Mouse (Mus musculus) liver, embryonic 11.5 days (tissue): Measurements from ENCODE around the gene Kcnma1. TPM values are rescaled to one million over a fixed set of nuclear protein-coding genes. Genes with fewer than 3 reads are reported as not detected.

ENCODE experiments used
- ATAC-seq: fragments of 200-750 bp; cut with Nextera tagmentation; replicated peaks from 2 replicates; pipeline ENCODE4 v1.8.0; 2017; ENCODE audit warnings: moderate number of reproducible peaks, mild to moderate bottlenecking, moderate TSS enrichment, moderate library complexity; ENCODE audit not compliant: low FRiP score
- DNase-seq: peaks from one replicate; pipeline ENCODE4 v3.0.0-alpha.2; 2017; ENCODE audit warnings: low spot score
- H3K27ac ChIP-seq: fragments of 300-500 bp; sonication (generic); 2 replicates; pipeline ENCODE4 v1.5.1; 2014; ENCODE audit warnings: mild to moderate bottlenecking, low read depth, low read length, control low read depth
- H3K27me3 ChIP-seq: fragments of 300-500 bp; sonication (generic); replicated peaks from 2 replicates; pipeline ENCODE4 v1.6.1; 2014; ENCODE audit warnings: low read length, mixed read lengths; ENCODE audit not compliant: control insufficient read depth, insufficient read depth
- H3K36me3 ChIP-seq: fragments of 300-500 bp; sonication (generic); 2 replicates; pipeline ENCODE4 v1.6.1; 2014; ENCODE audit warnings: mild to moderate bottlenecking, low read length, moderate library complexity, mixed read lengths; ENCODE audit not compliant: control insufficient read depth, insufficient read depth
- H3K4me1 ChIP-seq: fragments of 300-500 bp; sonication (generic); replicated peaks from 2 replicates; pipeline ENCODE4 v1.6.1; 2014; ENCODE audit warnings: low read length, mixed read lengths; ENCODE audit not compliant: control insufficient read depth, insufficient read depth
- H3K4me2 ChIP-seq: fragments of 300-500 bp; sonication (generic); 2 replicates; pipeline ENCODE4 v1.6.1; 2014; ENCODE audit warnings: mild to moderate bottlenecking, control low read depth, moderate library complexity
- H3K4me3 ChIP-seq: fragments of 300-500 bp; sonication (generic); 2 replicates; pipeline ENCODE4 v1.5.1; 2014; ENCODE audit warnings: low read depth, low read length, control low read depth
- H3K9ac ChIP-seq: fragments of 300-500 bp; sonication (generic); 2 replicates; pipeline ENCODE4 v1.6.1; 2014; ENCODE audit warnings: low read depth, low read length, control low read depth
- H3K9me3 ChIP-seq: fragments of 300-500 bp; sonication (generic); 2 replicates; pipeline ENCODE4 v1.6.1; 2016; ENCODE audit warnings: low read length, inconsistent platforms, mixed read lengths; ENCODE audit not compliant: control insufficient read depth
- WGBS: fragments of 180-500 bp; shearing (Covaris S2); extraction: QIAGEN DNeasy Blood & Tissue Kit; methylation state at CpG from one replicate; pipeline ENCODE4 v1.1.7; 2014; 5-methylcytosine and 5-hydroxymethylcytosine counted together
- polyA plus RNA-seq: library from polyadenylated mRNA; unstranded; fragments of >200 nt; fragmentation: Nextera tagmentation; extraction: Ambion mirVana; gene quantifications from 2 replicates; pipeline ENCODE4 v1.2.1, GENCODE M21; 2014

Gene Kcnma1
- polyA plus RNA-seq, 1 experiment from 2014 or later = 0.58 TPM

- no peaks in the 10 kb centered on the region for H3K9me3 ChIP-seq
- DNase-seq (no peak), ATAC-seq (no peak)
- no peak overlapping the region for H3K4me2 ChIP-seq
- H3K4me3 ChIP-seq = no peak overlapping the region
- no peaks in the 10 kb centered on the region for H3K27me3 ChIP-seq
- H3K4me1 ChIP-seq = no peaks in the 10 kb centered on the region
- H3K36me3 ChIP-seq = no peaks in the 10 kb centered on the region
- H3K27ac ChIP-seq = no peak overlapping the region
- H3K9ac ChIP-seq = no peak overlapping the region
Measured at GRCm38 (mm10) chr14:23704303-23704702, 310.0 kb downstream of the Kcnma1 start.

GRCm38 (mm10) chr14:23696341-23696740 lies 317.9 kb downstream of the Kcnma1 start:
- Histone ChIP-seq H3K9me3 (no peaks in the 10 kb centered on the region), H3K4me2 (no peak overlapping the region), H3K9ac (no peak overlapping the region), H3K27ac (no peak overlapping the region), H3K36me3 (no peaks in the 10 kb centered on the region), H3K4me1 (no peaks in the 10 kb centered on the region), H3K4me3 (no peak overlapping the region), H3K27me3 (no peaks in the 10 kb centered on the region)
- ATAC-seq = no peak
- 76% methylated on average over 3 of the region's 3 CpGs for WGBS
- DNase-seq = no peak

- no peak overlapping the region for H3K4me3 ChIP-seq
- no peaks in the 10 kb centered on the region for H3K36me3 ChIP-seq
- no peaks in the 10 kb centered on the region for H3K27me3 ChIP-seq
- H3K4me2 ChIP-seq = no peak overlapping the region
- H3K9ac ChIP-seq = no peak overlapping the region
- DNase-seq = no peak
- H3K27ac ChIP-seq = no peak overlapping the region
- no peak for ATAC-seq
- 58% methylated on average over 5 of the region's 5 CpGs for WGBS
- H3K4me1 ChIP-seq = no peaks in the 10 kb centered on the region
- H3K9me3 ChIP-seq = no peaks in the 10 kb centered on the region
Measured at GRCm38 (mm10) chr14:23689681-23690080, 324.6 kb downstream of the Kcnma1 start.

GRCm38 (mm10) chr14:23688513-23688912 lies 325.8 kb downstream of the Kcnma1 start:
- 75% methylated on average over 3 of the region's 3 CpGs for WGBS
- no peak for DNase-seq
- Histone ChIP-seq H3K36me3 (no peaks in the 10 kb centered on the region), H3K27ac (no peak overlapping the region), H3K9ac (no peak overlapping the region), H3K4me2 (no peak overlapping the region), H3K4me1 (no peaks in the 10 kb centered on the region), H3K4me3 (no peak overlapping the region), H3K27me3 (no peaks in the 10 kb centered on the region), H3K9me3 (no peaks in the 10 kb centered on the region)
- ATAC-seq = no peak

- no peak for DNase-seq
Measured at GRCm38 (mm10) chr14:23684463-23685066, 329.7 kb downstream of the Kcnma1 start.

GRCm38 (mm10) chr14:23682758-23683157 lies 331.5 kb downstream of the Kcnma1 start:
- ATAC-seq = no peak
- H3K4me1 ChIP-seq = no peaks in the 10 kb centered on the region
- H3K4me2 ChIP-seq = no peak overlapping the region
- WGBS = 58% methylated on average over 4 of the region's 4 CpGs
- H3K4me3 ChIP-seq = no peak overlapping the region
- H3K27ac ChIP-seq = no peak overlapping the region
- no peaks in the 10 kb centered on the region for H3K27me3 ChIP-seq
- H3K9ac ChIP-seq = no peak overlapping the region
- H3K36me3 ChIP-seq = no peaks in the 10 kb centered on the region
- DNase-seq = no peak
- no peaks in the 10 kb centered on the region for H3K9me3 ChIP-seq

More at GRCm38 (mm10) chr14:23684463-23685066, 329.7 kb downstream of the Kcnma1 start:
- H3K4me1 ChIP-seq = no peaks in the 10 kb centered on the region
- H3K9ac ChIP-seq = no peak overlapping the region
- no peaks in the 10 kb centered on the region for H3K9me3 ChIP-seq
- H3K36me3 ChIP-seq = no peaks in the 10 kb centered on the region
- H3K4me2 ChIP-seq = no peak overlapping the region
- H3K4me3 ChIP-seq = no peak overlapping the region
- H3K27ac ChIP-seq = no peak overlapping the region
- WGBS = 28% methylated on average over 3 of the region's 3 CpGs
- no peak for ATAC-seq
- H3K27me3 ChIP-seq = no peaks in the 10 kb centered on the region

GRCm38 (mm10) chr14:23679378-23679777 lies 334.9 kb downstream of the Kcnma1 start:
- Histone ChIP-seq H3K27me3 (no peaks in the 10 kb centered on the region), H3K4me3 (no peak overlapping the region), H3K4me2 (no peak overlapping the region), H3K27ac (no peak overlapping the region), H3K36me3 (no peaks in the 10 kb centered on the region), H3K9me3 (no peaks in the 10 kb centered on the region), H3K9ac (no peak overlapping the region), H3K4me1 (no peaks in the 10 kb centered on the region)
- ATAC-seq (no peak), DNase-seq (no peak)
- WGBS = 54% methylated on average over 2 of the region's 2 CpGs

- Histone ChIP-seq H3K4me3 (no peak overlapping the region), H3K4me2 (no peak overlapping the region), H3K9ac (no peak overlapping the region), H3K27ac (no peak overlapping the region), H3K4me1 (no peaks in the 10 kb centered on the region), H3K36me3 (no peaks in the 10 kb centered on the region), H3K9me3 (no peaks in the 10 kb centered on the region), H3K27me3 (no peaks in the 10 kb centered on the region)
- DNase-seq (no peak), ATAC-seq (no peak)
- 82% methylated on average over 3 of the region's 3 CpGs for WGBS
Measured at GRCm38 (mm10) chr14:23666420-23666819, 347.9 kb downstream of the Kcnma1 start.

- H3K4me1 ChIP-seq = no peaks in the 10 kb centered on the region
- H3K9ac ChIP-seq = no peak overlapping the region
- H3K27ac ChIP-seq = no peak overlapping the region
- no peaks in the 10 kb centered on the region for H3K36me3 ChIP-seq
- no peaks in the 10 kb centered on the region for H3K27me3 ChIP-seq
- ATAC-seq (no peak), DNase-seq (no peak)
- H3K9me3 ChIP-seq = no peaks in the 10 kb centered on the region
- 90% methylated on average over 4 of the region's 4 CpGs for WGBS
- H3K4me3 ChIP-seq = no peak overlapping the region
- no peak overlapping the region for H3K4me2 ChIP-seq
Measured at GRCm38 (mm10) chr14:23651682-23652081, 362.6 kb downstream of the Kcnma1 start.
